Mouse (Mus musculus) thymus, postnatal 36 days (tissue): Measurements from ENCODE around the gene Gm20823.
"Not testable (repeated sequence)": the region's sequence is repeated elsewhere in the genome, so short reads cannot be mapped to it uniquely, and the experiment has no call there.

Experiments
- DNase-seq, 2 experiments: peaks; one replicate each; pipeline ENCODE4 v3.0.0; 2022; ENCODE audit warnings: mixed read lengths in 2 of 2

Gm20823 gene

GRCm38 (mm10) chrY:62464745-62465144, at the start of gene Gm20823:
Gene Gm20823 (minus strand): TSS chrY:62464845.
- DNase-seq = not testable (repeated sequence)
